Mouse (Mus musculus) right cerebral cortex, adult 2 months (tissue): ENCODE measurements around the gene Nfkbid.
"Not testable (repeated sequence)": the region's sequence is repeated elsewhere in the genome, so short reads cannot be mapped to it uniquely, and the experiment has no call there.

Experiments used
- DNase-seq, 2 experiments: peaks; one replicate each; pipeline ENCODE4 v3.0.0; 2021 to 2022; ENCODE audit warnings: low spot score in 2 of 2

Nfkbid gene

DNA sequence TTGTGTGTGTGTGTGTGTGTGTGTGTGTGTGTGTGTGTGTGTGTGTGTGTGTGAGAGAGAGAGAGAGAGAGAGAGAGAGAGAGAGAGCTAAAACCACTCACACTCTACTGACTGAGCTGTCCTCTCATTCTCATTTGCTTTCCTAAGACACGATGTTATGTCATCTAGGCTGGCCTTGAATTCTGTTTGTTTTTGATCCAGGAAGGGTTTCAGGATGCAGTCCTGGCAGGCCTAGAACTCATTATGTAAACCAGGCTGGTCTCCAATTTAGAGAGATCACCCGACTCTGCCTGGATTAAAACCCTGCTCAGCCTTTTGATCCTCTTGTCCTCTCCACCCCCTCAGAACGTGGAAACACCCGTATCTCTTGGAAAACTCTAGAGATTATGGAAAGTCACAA is 42.5 kb downstream of the Nfkbid start:
- no peak for DNase-seq

DNA sequence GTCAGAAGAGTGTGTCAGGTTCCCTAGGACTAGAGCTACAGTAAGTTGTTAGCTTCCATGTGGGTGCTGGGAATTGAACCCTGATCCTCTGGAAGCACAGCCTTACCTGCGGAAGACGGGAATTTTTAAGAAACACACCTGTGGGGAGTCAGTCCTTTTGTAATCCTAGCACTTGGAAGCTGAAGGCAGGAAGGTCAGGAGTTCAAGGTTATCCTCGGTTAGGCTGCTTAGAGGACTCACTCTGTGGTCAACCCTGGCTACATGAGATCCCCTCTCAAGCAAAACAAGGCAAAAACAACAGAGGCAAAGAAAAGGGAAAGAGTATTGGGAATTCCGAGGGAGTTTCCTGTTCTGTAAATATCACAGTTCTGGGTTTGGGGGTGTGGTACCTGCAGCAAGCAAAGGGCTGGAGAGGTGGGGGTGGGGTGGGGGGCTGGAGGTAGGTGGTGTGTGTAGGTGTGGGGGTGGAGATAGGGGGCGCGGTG is 43.3 kb downstream of the Nfkbid start:
- no peak for DNase-seq

DNA sequence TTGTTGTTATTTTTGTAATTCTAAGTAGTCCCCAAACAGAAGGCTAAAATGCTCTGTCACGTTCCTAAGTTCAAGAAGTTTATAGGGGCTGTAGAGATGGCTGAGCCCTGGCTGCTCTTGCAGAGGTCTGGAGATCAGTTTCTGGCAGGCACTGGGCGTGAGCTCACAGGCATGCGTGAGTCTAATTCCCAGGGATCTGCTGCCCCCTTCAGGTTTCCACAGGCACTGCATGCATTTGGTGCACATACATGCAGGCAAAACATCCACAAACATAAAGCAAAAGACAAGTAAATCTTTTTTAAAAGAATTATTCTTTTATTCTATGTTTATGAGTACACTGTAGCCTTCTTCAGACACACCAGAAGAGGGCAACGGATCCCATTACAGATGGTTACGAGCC is 50.9 kb downstream of the Nfkbid start:
- DNase-seq, result no peak

DNA sequence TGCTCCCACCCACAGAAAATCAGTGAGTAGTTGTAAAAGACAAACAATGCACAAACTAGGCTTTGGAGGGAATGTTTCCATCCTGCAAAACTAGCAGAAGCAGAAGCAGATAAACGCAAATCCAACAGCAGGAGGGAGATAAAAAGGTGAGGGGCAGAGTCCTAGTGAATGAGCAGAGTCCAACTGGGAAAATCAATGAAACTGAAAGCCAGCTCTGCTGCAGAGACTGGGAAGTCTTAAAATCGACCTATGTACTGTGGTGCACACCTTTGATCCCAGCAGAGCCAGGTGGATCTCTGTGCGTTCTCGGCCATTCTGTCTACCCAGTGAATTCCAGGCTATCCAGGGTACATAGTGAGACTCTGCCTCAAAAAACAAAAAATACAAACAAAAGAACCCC is 53.5 kb downstream of the Nfkbid start:
- DNase-seq, result no peak

DNA sequence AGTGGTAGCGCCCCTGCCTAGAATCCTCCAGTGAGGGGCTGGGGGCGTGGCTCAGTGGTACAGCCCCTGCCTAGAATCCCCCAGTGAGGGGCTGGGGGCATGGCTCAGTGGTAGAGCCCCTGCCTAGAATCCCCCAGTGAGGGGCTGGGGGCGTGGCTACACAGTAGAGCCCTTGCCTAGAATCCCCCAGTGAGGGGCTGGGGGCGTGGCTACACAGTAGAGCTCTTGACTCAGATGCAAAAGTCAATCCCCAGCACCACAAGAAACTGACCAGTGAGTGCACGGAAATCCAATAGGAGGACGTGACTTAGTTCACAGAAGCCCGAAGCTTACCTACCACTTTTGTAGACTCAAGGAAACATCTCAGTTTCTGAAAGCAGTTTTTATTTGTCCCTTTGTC is 54.6 kb downstream of the Nfkbid start:
- not testable (repeated sequence) for DNase-seq

DNA sequence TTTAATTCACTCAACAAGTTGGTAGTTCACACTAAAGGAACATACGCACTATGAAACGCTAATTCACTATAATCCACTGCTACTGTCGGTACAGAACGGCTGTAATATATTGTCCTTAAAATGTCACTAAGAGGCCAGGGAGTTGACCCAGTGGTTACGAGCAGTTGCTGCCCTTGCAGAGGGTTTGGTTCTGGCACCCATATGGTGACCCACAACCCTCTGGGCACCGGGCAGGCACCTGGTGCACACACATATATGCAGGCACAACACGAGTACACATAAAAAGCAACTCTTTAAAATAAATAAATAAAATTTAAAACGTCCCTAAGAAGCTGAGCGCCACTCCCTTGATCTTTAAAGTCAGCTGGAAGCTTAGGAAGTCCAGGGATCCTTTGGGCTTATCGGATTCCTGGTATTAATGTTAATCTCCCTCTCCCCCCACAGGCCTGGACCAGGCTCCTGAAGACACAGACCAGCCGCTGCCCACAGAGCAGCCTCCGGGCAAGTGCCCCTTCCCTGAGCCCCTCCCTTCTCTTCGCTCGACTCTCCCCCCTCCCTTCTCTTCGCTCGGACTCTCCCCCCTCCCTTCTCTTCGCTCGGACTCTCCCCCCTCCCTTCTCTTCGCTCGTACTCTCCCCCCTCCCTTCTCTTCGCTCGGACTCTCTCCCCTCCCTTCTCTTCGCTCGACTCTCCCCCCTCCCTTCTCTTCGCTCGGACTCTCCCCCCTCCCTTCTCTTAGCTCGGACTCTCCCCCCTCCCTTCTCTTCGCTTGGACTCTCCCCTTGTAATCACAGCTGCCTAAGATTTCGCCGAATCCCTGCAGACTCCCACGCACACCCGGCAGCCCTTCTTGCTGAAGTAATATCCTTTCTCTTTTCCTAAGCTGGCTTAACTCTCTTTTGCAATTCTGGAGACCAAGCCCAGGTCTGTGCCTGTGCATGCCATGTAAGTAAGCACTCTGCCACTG is 56.2 kb downstream of the Nfkbid start:
- peak; percentile 60 to 76 for DNase-seq
